Mouse (Mus musculus): ENCODE measurements around the gene Ugt1a5.

DNA sequence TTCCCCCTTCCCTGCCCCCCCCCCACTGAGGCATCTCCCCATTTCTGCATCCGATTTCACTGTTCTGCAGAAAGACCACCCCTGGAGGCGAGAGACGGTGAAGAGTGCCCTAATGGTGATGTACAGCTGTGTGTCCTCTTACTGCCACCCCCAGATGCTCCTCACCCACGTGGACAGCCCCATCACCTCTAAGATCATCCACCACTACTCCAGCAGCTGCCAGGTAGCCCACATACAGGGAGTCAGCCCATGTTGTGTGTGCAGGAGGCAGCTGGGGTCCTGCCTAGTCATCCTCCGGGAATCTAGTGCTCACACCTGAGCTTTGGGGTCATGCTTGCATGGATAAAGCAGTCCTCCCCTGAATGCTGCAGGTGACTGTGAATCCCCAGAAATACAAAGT, 78.0 kb downstream of the Ugt1a5 start:
- TF ChIP-seq POLR2A (IDR thresholded peaks at IDR 0.05; ENCODE audit: borderline replicate concordance, low read depth, low read length) (no peak), CTCF (IDR thresholded peaks at IDR 0.05; ENCODE audit: low read depth, low read length) (no peak)
